Mouse (Mus musculus): ENCODE data around the gene Lmx1b.

The Lmx1b gene

GRCm38 (mm10) chr2:33640171-33640721 is at the start of gene Lmx1b:
Gene Lmx1b (minus strand): TSS chr2:33640511.
- DNase-seq, result peak; percentile 48

- DNase-seq, result peak; percentile 70
Observed at GRCm38 (mm10) chr2:33689880-33690462, 49.7 kb upstream of the Lmx1b start.

GRCm38 (mm10) chr2:33689155-33689879 is 49.0 kb upstream of the Lmx1b start:
- DNase-seq, result no peak

GRCm38 (mm10) chr2:33683594-33683993 is 43.3 kb upstream of the Lmx1b start:
- DNase-seq, result no peak

GRCm38 (mm10) chr2:33683095-33683494 is 42.8 kb upstream of the Lmx1b start:
- no peak for DNase-seq

- DNase-seq, result peak; percentile 64
Observed at GRCm38 (mm10) chr2:33682219-33682618, 41.9 kb upstream of the Lmx1b start.

- DNase-seq, result no peak
Observed at GRCm38 (mm10) chr2:33678950-33679654, 38.8 kb upstream of the Lmx1b start.

- no peak for DNase-seq
Observed at GRCm38 (mm10) chr2:33672701-33673472, 32.6 kb upstream of the Lmx1b start.

GRCm38 (mm10) chr2:33668741-33669140 is 28.4 kb upstream of the Lmx1b start:
- no peak for DNase-seq

GRCm38 (mm10) chr2:33666388-33666945 is 26.2 kb upstream of the Lmx1b start:
- DNase-seq, result peak; percentile 43

- peak; percentile 70 for DNase-seq
Observed at GRCm38 (mm10) chr2:33665363-33666058, 25.2 kb upstream of the Lmx1b start.

- no peak for DNase-seq
Observed at GRCm38 (mm10) chr2:33664661-33665060, 24.4 kb upstream of the Lmx1b start.

- peak; percentile 76 for DNase-seq
Observed at GRCm38 (mm10) chr2:33659288-33659629, 18.9 kb upstream of the Lmx1b start.

GRCm38 (mm10) chr2:33658602-33659287 is 18.4 kb upstream of the Lmx1b start:
- DNase-seq, result no peak

- no peak for DNase-seq
Observed at GRCm38 (mm10) chr2:33652517-33653198, 12.3 kb upstream of the Lmx1b start.

GRCm38 (mm10) chr2:33649371-33649770 is 9.1 kb upstream of the Lmx1b start:
- DNase-seq, result no peak

- peak; percentile 78 for DNase-seq
Observed at GRCm38 (mm10) chr2:33648894-33649293, 8.6 kb upstream of the Lmx1b start.

- no peak for DNase-seq
Observed at GRCm38 (mm10) chr2:33646283-33646550, 5.9 kb upstream of the Lmx1b start.

- DNase-seq, result no peak
Observed at GRCm38 (mm10) chr2:33645538-33646282, 5.4 kb upstream of the Lmx1b start.

Data from embryo, embryonic 11 days (tissue).